Mouse (Mus musculus): ENCODE results near the gene A230050P20Rik.
"Not testable (repeated sequence)": the region's sequence is repeated elsewhere in the genome, so short reads cannot be mapped to it uniquely, and the experiment has no call there.

Gene A230050P20Rik

DNA sequence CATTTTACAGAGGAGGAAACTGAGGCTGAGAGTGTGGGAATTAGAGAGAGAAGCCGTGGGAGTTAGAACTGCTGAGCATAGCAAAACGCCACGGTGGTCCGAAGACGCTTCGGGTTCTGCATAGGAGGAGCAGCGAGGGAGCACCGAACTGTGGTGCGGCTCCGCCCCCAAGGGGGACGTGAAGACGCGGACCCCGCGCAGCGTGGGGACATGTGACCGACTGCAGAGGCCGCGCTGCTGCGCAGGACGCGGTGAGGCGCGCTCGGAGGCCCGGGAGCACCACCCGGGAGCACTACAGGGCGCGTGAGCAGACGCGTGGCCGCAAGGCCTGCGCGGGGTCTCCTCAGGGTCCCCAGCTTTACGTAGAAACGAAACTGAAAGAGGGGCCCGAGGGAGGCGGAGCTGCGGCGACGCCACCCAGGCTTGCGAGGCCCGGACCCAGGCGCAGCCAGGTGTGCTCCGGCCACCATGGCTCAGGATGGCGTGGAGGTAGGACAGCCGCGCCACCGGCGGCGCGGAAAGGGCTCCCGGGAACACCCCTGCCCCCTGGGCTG lies at the start of gene A230050P20Rik:
Gene A230050P20Rik, plus strand, starts transcription at position 195 of the 554 bp plus-strand sequence.
- DNase-seq (ENCODE audit: low spot score in 2 of 2), result peak; percentile 76 to 81

DNA sequence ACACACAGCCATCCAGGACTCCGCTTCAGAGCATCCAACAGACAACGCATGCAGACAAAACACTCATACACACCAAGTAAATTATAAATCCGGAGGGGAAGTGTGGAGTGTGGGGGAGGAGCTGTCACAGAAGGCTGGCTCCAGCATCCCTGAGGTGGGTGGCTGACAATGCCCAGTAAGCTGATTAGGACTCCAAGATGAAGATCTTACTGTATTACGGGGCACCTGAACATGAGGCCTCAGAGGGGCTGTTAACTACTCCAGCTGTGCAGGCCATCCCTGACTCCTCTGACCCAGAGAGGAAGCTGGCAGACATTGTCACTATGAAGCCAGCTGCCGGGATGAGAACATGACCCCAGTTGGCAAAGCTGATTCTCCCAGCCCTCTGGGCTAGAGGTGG lies 48.4 kb upstream of the A230050P20Rik start:
- no peak for DNase-seq (ENCODE audit: low spot score in 2 of 2)

DNA sequence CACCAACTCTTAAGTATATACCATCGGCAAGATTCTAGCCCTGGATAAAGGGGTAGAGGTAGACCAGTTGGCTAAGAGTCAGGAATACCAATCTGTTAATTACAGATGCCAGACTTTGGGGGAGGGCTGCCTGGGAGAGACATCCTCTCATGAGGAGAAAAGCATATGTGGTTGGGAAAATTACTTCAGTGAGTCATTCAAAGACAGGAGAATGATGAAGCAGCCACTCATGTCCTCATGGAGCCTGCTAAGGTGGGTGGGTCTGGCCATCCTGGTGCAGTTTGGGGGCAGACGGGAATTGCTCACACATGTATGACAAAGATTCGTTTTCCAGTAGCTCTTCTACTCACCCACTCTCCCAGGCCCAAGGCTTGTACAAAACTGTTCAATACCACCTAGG lies 45.6 kb upstream of the A230050P20Rik start:
- DNase-seq (ENCODE audit: low spot score in 2 of 2), result peak; percentile 32 to 41

DNA sequence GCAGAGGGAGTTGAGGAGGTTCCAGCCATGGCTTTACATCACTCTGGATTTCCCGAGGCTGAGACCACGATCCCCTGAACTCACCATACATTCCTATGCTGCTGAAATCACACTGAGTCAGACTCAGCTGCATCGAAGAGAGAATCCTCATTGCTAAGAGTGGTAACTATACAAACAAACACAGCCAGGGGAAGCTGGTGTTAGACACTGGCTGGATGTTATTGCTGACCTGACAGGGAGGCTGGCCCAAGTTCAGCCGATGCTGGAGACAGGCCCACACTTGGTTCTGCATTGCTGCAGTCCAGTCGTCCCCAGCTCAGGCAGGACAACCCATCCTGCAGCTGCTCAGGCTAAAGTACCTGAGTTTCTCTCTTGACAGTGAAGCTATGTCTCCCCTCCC lies 42.7 kb upstream of the A230050P20Rik start:
- no peak for DNase-seq (ENCODE audit: low spot score in 2 of 2)

DNA sequence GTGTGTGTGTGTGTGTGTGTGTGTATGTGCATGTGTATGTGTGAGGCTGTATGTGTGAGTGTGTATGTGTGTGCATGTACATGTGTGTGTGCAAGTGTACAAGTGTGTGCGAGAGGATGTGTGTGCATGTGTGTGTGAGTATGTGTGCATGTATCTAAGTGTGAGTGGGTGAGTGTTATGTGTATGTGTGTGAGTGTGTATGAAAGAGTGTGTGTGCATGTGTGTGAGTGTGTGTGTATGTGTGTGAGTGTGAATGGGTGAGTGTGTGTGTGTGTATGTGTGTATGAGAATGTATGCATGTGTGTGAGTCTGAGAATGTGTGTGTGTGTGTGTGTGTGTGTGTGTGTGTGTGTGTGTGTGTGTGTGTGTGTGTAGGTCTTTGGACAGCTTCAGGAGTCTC lies 40.3 kb upstream of the A230050P20Rik start:
- no peak for DNase-seq (ENCODE audit: low spot score in 2 of 2)

DNA sequence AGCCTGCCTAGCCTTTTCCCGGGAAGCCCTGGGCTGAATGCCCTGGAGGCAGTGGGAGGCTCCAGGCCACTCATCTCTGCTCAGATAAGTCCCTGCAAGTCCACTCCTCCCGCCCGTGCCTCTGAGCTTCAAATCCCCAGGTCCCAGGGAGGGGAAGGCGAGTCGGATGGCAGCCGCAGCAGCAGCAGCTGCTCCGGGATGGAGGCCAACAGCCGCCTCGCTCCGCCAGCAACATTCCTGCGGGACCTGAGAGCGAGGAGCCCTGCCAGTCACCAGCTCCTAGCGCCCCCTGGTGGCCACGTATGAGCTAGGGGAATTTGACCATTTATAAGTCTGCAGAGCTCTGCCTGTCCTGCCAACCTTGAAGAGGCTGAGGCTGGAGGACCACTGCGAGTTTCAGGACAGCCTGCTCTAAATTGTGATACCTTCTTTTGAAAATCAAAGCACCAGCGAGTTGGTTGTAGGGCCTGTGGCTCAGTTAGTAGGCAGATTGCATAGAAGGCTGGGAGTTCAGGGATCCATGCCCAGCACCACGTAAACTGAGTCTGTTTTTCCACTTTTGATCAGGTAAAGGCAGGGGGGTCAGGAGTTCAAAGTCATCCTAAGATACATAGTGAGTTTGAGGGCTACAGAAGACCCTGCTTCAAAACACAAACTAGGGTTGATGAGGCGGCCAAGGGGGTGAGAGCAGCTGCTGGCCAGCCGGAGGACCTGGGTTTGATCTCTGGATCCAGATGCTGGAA lies 37.4 kb upstream of the A230050P20Rik start:
- peak; percentile 88 to 89 for DNase-seq (ENCODE audit: low spot score in 2 of 2)

DNA sequence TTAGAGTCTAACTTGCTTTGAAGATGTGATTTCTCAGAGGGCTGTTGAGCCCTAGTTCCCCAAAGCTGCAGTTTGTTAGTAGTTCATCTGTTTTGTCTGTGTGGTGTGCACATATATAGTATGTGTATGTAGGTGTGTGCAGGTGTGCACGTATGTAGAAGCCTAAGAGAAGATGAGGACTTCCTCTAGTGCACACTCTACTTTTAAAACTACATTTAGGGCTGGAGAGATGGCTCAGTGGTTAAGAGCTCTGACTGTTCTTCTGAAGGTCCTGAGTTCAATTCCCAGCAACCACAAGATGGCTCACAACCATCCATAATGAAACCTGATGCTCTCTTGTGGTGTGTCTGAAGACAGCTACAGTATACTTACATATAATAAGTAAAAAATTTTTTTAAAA lies 33.6 kb upstream of the A230050P20Rik start:
- DNase-seq (ENCODE audit: low spot score in 2 of 2), result no peak

DNA sequence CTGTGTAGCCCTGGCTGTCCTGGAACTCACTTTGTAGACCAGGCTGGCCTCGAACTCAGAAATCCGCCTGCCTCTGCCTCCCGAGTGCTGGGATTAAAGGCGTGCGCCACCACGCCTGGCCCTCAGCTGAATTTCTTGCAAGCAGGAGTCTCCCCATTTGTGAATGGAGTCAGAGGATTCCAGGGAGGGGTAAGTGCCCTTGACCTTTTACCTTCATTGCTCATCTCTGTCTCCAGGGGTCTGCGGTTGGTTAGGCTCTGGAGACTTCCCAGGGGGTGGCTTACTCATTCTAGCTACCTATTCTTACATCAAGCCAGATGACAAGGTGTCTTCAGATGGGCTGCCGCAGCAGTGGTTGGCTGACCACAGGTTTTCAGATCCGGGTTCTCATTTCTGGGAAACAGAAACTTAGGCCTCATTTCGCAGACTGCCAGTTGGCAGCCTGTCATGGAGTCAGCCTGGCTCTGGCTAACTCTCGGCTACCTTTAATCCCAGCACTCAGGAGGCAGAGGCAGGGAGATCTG lies 32.9 kb upstream of the A230050P20Rik start:
- not testable (repeated sequence) for DNase-seq (ENCODE audit: low spot score in 2 of 2)

DNA sequence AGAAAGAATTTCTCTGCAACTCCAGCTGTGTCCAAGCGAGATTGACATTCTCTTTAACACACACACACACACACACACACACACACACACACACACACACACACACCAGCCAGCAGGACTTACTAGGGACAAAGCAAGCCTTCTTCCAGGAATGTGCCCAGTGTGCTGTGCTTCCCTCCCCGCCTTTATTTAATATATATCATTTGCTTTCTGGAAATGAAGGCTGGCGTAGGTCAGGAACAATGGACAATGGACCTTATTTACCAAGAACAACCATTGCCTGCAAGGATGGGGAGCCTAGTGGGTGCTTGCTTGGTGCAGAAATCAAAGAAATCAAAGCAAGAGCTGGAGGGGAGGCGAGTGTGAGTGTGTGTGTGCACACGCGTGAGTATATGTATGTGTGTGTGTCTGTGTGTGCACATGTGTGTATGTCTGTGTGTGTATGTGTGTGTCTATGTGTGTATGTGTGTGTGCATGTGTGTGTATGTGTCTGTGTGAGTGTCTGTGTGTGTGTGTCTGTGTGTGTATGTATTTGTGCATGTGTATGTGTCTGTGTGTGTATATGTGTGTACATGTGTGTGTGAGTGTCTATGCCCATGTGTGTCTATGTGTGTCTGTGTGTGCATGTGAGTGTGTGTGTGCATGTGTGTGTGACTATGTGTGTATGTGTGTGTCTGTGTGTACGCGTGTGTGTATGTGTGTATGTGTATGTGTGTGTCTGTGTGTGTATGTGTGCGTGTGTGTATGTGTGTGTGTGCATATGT lies 31.1 kb upstream of the A230050P20Rik start:
- no peak for DNase-seq (ENCODE audit: low spot score in 2 of 2)

DNA sequence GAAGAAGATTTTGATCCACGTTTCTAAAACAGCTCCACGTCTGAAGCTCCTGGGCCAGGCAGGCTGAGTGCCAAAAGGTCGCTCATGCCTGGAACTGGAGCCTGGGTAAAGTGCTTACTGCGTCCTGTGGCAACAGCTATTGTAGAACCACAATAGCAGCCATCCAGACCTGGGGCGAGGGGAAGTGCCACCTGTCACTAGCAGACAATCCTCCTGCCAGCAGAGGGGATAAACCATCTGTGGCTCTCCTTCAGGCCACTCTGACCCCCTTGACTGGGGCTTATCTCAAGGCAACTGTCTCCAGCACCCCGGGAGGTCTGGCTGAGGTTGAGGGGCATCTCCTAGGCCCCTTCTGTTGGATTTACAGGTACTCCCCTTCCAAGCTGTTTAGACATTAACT lies 29.5 kb upstream of the A230050P20Rik start:
- no peak for DNase-seq (ENCODE audit: low spot score in 2 of 2)

DNA sequence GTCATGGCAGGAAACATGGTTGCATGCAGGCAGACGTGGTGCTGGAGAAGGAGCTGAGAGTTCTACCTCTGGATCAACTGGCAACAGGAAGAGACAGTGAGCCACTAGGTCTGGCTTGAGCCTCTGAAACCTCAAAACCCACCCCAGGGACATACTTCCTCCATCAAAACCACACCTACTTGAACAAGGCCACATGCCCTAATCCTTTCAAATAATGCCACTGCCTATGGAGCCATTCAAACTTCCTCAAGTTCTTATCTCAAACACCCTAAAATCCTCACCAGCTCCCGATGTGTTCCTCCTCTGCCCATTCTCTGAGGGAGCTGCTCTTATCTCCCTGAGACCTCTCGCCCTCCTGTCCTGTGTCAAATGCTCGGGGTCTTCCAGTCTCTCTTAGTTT lies 26.2 kb upstream of the A230050P20Rik start:
- DNase-seq (ENCODE audit: low spot score in 2 of 2), result no peak

DNA sequence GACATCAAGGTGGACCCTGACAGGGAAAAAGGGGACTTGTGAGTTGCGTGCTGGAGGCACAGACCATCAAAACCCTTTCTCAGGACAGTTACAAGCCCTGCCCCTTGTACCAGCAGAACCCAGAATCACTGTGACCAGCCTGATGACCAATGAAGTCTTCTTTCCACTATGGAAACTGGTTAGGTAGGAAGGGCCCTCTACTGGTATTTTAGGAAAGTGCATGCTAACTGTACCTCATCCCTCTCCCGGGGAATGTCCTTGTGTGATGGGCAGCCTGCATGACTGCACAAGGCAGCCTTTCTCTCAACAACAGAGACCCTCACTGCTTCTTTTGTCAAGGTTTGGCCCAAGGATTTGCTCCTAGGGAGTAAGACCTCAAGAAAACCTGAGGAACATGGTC lies 25.8 kb upstream of the A230050P20Rik start:
- no peak for DNase-seq (ENCODE audit: low spot score in 2 of 2)

DNA sequence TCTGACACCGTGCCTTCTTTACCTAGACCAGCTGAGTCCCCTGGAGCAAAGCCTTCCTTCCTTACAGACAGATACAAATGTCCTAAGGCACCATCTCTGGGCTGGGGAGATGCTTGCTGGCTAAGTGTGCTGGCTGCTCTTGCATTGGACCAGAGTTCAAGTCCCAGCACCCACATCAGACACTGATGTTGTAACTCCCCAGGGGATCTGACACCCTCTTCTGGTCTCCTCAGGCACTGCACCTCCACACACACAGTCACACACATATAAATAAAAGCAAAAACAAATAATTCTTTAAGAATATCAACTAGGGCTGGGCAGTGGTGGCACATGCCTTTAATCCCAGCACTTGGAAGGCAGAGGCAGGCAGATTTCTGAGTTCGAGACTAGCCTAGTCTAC lies 18.3 kb upstream of the A230050P20Rik start:
- DNase-seq (ENCODE audit: low spot score in 2 of 2), result no peak

DNA sequence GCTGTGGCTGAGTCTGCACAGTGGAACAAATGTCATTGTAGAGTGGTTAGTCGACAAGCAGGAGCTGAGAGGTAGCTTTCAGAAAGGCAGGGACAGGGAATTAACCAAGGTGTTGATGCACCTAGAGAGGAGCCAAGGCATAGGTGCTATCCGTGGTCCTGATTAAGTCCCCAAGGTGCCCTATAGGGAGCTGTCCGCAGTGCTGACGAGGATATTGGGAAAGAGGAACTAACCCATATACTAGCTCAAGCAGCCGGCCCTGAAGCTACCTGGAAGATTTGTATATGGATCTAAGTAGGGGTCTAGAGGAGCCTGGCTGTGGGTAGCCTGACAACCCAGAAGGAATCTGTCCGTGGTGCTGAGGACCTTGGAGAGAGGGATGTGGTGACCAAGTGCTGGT lies 11.3 kb upstream of the A230050P20Rik start:
- no peak for DNase-seq (ENCODE audit: low spot score in 2 of 2)

DNA sequence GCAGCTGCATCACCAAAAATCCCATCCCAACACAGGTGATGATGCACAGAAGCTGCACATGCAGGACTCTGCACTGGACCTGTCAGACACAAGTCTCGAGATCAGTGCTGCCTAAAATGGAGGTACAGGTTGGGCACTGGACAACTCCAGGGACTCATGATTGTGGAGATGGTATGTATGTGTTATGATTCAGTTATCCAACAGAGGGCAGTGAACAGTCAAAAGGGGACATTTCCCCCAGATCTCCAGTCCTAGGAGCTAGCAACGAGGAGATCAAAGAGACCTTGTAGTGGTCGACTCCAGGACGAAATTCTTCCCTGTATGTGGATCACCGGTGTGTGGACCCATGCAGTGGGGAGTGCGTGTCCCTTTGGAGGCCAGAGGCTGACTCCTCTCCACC lies 8.5 kb upstream of the A230050P20Rik start:
- no peak for DNase-seq (ENCODE audit: low spot score in 2 of 2)

DNA sequence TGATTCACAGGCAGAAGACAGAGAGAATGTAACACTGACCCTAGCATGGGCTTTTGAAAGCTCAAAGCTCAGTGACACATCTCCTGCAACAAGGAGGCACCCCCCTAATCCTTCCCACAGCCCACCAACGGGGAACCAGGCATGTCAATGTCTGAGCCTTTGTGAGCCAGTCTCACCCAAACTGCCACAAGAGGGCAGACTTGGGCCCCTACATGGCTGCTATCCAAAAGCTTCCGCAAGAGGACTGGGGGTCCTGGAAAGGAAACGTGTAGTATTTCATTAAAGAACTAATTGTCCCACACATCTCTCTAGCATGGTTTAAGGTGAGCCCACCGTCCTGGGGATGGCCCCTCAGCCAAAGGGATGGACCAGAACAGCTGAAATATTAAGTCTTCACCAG lies 6.6 kb upstream of the A230050P20Rik start:
- DNase-seq (ENCODE audit: low spot score in 2 of 2), result no peak

DNA sequence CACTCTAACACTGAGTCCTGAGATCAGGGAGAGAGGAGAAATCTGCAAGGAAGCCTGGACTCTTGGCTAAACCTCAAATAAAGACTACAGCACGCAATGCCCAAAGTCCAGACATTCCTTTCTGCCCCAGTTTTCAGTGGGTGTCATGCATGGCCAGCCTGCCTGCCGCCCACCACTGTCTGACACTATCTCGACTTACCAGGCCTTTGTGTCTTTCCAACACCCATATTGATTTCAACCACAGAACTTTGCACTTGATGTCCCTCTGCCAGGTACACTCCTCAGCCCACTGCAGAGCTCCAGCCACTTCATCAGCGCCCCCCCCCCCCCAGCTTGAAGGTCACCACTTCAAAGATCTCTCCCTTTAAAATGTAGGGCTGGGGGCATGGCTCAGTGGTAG lies 6.2 kb upstream of the A230050P20Rik start:
- no peak for DNase-seq (ENCODE audit: low spot score in 2 of 2)

DNA sequence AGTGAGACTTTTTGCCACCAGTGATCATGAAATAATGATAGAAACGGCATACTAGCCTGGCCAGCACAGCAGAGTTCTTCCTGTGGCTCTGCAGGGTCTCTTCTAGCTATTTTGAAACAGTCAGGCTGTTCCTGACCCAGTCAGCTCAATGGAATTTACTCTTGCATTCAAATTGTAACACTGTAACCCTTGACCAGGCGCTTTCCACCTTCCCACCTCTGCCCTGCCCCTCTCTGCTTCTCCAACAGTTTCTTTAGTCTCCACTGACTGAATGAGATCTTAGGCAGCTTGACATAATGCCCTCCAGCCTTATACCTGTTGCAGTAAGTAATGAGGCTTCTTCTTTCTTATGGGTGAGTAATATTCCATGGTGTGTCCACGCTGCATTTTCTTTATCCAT lies 1.6 kb upstream of the A230050P20Rik start:
- DNase-seq (ENCODE audit: low spot score in 2 of 2), result no peak

DNA sequence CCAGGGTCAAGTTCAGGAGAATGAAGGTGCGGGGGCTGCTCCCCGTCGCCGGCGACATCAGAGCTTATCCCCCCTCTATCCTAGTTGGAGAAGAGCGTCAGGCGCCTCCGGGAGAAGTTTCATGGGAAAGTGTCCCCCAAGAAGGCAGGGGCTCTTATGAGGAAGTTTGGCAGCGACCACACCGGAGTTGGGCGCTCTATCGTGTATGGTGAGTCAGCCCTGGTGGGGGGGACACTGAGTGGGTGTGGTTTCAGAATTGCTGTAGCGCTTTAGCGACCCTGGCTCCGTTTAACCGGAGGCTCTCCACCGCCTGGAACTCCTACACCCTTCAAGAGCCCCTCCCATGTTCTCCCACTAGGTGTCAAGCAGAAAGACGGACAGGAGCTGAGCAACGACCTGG lies 804 bp downstream of the A230050P20Rik start:
- no peak for DNase-seq (ENCODE audit: low spot score in 2 of 2)

DNA sequence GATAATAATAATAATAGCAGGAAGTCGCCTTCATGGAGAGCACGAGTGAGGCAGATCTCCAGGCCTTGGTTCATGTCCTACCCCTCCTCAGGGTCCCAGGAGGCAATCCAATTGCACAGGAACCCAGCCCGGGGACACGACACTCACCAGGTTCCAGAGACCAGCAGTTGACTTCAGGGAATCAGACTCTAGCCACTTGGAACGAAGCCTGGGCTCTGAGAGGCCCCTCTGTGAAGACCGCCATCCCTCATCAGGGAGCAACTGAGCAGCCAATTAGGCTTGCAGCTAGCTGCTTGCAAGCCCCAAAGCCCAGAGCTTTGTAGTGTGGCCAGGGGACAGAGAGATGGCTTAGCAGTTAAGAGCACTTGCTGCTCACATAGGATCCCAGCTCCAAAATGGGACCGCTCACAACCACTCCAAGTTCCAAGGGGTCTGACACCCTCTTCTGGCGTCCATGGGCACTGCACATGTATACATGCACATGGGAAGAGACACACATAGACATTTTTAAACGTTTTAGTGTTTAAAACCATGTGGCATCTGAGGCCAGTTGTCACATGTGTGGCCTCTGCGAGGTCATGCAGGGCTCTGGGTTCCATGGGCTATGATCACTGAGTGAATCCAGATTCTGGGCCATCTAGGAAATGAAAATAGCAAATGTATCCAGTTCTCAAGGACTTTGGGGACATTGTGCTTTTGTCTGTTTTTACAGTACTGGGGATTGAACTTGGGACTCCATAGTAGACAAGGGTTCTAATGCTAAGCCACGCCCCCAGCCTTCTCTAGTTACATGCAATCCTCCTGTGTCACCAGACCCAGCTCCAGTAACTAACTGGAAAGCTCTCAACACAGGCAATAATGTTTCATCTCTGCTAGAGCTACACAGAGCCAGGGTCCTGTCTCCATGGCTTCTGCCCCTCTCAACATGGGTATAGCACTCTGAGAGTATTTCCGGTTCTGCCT lies 2.0 kb downstream of the A230050P20Rik start:
- no peak for DNase-seq (ENCODE audit: low spot score in 2 of 2)

DNA sequence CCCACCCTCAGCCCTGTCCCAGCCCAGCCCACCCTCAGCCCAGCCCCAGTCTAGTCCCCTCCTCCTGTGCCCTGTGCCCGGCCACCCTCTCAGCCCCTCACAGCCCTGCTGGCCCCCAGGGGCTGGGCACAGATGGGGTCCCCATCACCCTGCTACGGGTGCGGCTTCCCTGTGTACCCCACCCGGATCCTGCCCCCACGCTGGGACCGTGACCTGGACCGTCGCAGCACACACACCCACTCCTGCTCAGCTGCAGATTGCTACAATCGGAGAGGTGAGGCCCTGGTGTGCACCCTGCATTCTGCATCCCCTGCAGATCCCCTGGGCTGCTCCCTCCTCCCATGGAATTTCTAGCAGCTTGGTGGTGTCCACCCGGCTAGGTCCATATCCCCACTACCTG lies 4.5 kb downstream of the A230050P20Rik start:
- no peak for DNase-seq (ENCODE audit: low spot score in 2 of 2)

DNA sequence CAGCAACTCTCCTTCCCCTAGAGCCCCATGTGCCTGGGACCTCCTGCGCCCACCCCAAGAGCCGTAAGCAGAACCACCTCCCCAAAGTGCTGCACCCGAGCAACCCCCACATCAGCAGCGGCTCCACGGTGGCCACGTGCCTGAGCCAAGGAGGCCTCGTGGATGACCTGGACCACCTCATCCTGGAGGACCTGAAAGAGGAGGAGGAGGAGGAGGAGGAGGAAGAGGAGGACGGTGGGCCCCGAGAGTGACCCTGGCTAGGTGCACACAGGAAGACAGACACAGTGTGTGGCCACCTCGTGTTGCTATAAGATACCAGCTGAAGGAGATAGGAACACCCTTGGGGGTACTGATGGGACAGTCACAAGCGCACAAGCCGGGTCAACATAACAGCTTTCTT lies 5.1 kb downstream of the A230050P20Rik start:
- no peak for DNase-seq (ENCODE audit: low spot score in 2 of 2)
